Mouse (Mus musculus) C2C12 (cell line): Measurements from ENCODE around the gene Eif5a. TPM values are rescaled to one million over a fixed set of nuclear protein-coding genes. Genes with fewer than 3 reads are reported as not detected.

Experiments used
- H3K27me3 ChIP-seq: one replicate; pipeline ENCODE4 v1.6.1; 2011; ENCODE audit not compliant: control insufficient read depth, insufficient read depth, insufficient read length
- H3K36me3 ChIP-seq: one replicate; pipeline ENCODE4 v1.6.1; 2011; ENCODE audit not compliant: control insufficient read depth, insufficient read depth
- H3K4me3 ChIP-seq: one replicate; pipeline ENCODE4 v1.5.1; 2011; ENCODE audit warnings: mild to moderate bottlenecking, control low read depth; ENCODE audit not compliant: poor library complexity, insufficient read depth, severe bottlenecking
- H3K79me2 ChIP-seq: one replicate; pipeline ENCODE4 v1.6.1; 2011; ENCODE audit not compliant: control insufficient read depth, insufficient read depth
- H3K79me3 ChIP-seq: one replicate; pipeline ENCODE4 v1.6.1; 2011; ENCODE audit warnings: low read depth, control low read depth
- H3ac ChIP-seq: one replicate; pipeline ENCODE3; 2011; ENCODE audit warnings: low read depth; ENCODE audit not compliant: control insufficient read depth, insufficient read length
- CEBPB ChIP-seq: IDR thresholded peaks from one replicate; pipeline ENCODE4 v1.6.1; 2011; ENCODE audit warnings: low read depth, mild to moderate bottlenecking, control low read depth, moderate library complexity
- CTCF ChIP-seq: IDR thresholded peaks from one replicate; pipeline ENCODE4 v1.5.1; 2011; ENCODE audit not compliant: control insufficient read depth, insufficient read depth, insufficient read length
- FOSL1 ChIP-seq: IDR thresholded peaks from one replicate; pipeline ENCODE4 v1.8.0; 2011; ENCODE audit warnings: mild to moderate bottlenecking, low read length; ENCODE audit not compliant: poor library complexity, insufficient read depth, severe bottlenecking
- MAX ChIP-seq: IDR thresholded peaks from one replicate; pipeline ENCODE4 v1.6.1; 2011; ENCODE audit warnings: mild to moderate bottlenecking, control low read depth
- MYOD1 ChIP-seq: IDR thresholded peaks from one replicate; pipeline ENCODE4 v1.6.1; 2011; ENCODE audit warnings: low read depth; ENCODE audit not compliant: control insufficient read depth, insufficient read length
- MYOG ChIP-seq: IDR thresholded peaks from one replicate; pipeline ENCODE4 v1.6.1; 2011; ENCODE audit not compliant: control insufficient read depth, insufficient read length; ENCODE audit errors: extremely low read depth
- USF1 ChIP-seq: IDR thresholded peaks from one replicate; pipeline ENCODE4 v1.6.1; 2011; ENCODE audit warnings: low read depth, mild to moderate bottlenecking, control low read depth, moderate library complexity
- long read RNA-seq, 2 experiments: library from polyadenylated mRNA; unstranded; transcript quantifications; one replicate each; pipeline ENCODE4 v2.0.0; 2019 to 2020
- polyA plus RNA-seq: library from polyadenylated mRNA; unstranded; fragments of >200 nt; fragmentation: generic; extraction: Trizol; gene quantifications from one replicate; pipeline ENCODE4 v1.2.1, GENCODE M21; 2012; ENCODE audit warnings: missing spikeins

Eif5a gene
- 2,142 TPM for polyA plus RNA-seq
- long read RNA-seq, experiment 1, transcript Eif5a-209 (6 exons, 1,259 nt): minor isoform, 14 of 1,523 reads
- long read RNA-seq, experiment 1, transcript Eif5a-210 (6 exons, 1,343 nt): major isoform, 1,347 of 1,523 reads
- long read RNA-seq, experiment 1, transcript Eif5a-201 (7 exons, 1,437 nt): minor isoform, 19 of 1,523 reads
- long read RNA-seq, experiment 1, partial matches to known transcripts: 61 of 1,523 reads
- long read RNA-seq, experiment 1, other reads (novel, unspliced or antisense): 76 of 1,523 reads
- long read RNA-seq, experiment 2, transcript Eif5a-201 (7 exons, 1,437 nt): minor isoform, 36 of 3,101 reads
- long read RNA-seq, experiment 2, transcript Eif5a-207 (6 exons, 1,409 nt): minor isoform, 8 of 3,101 reads
- long read RNA-seq, experiment 2, transcript Eif5a-209 (6 exons, 1,259 nt): minor isoform, 9 of 3,101 reads
- long read RNA-seq, experiment 2, transcript Eif5a-210 (6 exons, 1,343 nt): major isoform, 2,999 of 3,101 reads
- long read RNA-seq, experiment 2, partial matches to known transcripts: 11 of 3,101 reads
- long read RNA-seq, experiment 2, other reads (novel, unspliced or antisense): 27 of 3,101 reads

DNA sequence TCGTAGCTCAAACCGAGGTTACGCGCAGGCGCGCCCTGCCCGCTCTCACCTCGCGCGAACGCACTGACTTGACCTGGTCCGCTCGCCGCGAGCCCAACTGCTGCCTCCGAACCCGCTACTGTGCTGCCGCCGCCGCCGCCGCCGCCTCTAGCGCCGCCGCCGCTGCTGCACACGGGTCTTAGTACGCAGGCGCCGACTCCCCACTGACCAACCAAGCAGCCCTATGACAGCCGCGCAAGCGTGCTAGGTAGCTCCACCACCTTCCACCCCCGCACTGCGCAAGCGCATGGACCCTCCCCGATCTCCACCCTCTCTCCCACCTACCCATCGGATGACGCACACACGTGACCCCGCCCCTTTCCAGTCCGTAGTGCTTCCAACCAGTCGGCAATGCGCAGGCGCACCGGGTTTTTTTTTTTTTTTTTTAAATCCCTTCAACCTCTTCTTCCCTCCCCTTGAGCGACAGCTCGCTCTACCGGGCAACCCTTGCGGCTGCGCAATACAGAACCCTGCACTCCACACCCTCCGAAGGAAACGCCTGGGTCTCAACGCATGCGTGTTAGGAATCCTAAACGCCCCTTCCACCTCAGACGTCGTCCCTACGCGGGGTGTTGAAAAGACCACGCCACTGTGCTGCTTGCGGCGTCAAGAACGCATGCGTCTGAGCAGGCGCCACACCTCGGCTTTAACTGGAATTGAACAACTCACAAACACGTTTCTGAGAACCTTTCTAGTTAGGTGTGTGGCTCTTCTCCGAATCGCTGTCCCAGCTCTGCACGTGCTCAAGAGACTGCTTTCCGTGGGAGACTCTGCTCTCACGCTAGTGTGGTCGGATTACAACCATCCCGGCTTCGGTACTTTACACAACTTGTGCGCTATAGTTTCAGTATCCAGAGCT, at the start of gene Eif5a:
Gene Eif5a (minus strand): TSS at position 845 of the 898 bp plus-strand sequence.
- Histone ChIP-seq H3K27me3 (no peaks in the 10 kb centered on the region), H3ac (peak within 1 kb of the TSS; percentile 98), H3K4me3 (peak within 1 kb of the TSS; percentile 100), H3K79me2 (peaks cover 54% of the 10 kb centered on the region), H3K36me3 (peaks cover 38% of the 10 kb centered on the region), H3K79me3 (peaks cover 42% of the 10 kb centered on the region)
- no peak for TF ChIP-seq MYOD1
- peak; percentile 49 for TF ChIP-seq CTCF
- no peak for TF ChIP-seq CEBPB
- TF ChIP-seq MAX: peak; percentile 99
- TF ChIP-seq MYOG: no peak
- TF ChIP-seq FOSL1: no peak
- TF ChIP-seq USF1: peak; percentile 93

GRCm38 (mm10) chr11:69970775-69971174, 49.0 kb upstream of the Eif5a start:
- no peak overlapping the region for H3ac ChIP-seq
- TF ChIP-seq FOSL1 (no peak), USF1 (no peak), CTCF (no peak), MYOD1 (no peak), MYOG (no peak), CEBPB (no peak)
- peaks cover 7% of the 10 kb centered on the region for H3K27me3 ChIP-seq
- no peak overlapping the region for H3K4me3 ChIP-seq
- H3K36me3 ChIP-seq: peaks cover 69% of the 10 kb centered on the region
- no peaks in the 10 kb centered on the region for H3K79me3 ChIP-seq
- H3K79me2 ChIP-seq: no peaks in the 10 kb centered on the region

GRCm38 (mm10) chr11:69970222-69970621, 48.5 kb upstream of the Eif5a start:
- TF ChIP-seq CEBPB: no peak
- no peak for TF ChIP-seq FOSL1
- no peak for TF ChIP-seq MAX
- no peaks in the 10 kb centered on the region for H3K79me2 ChIP-seq
- H3K4me3 ChIP-seq: no peak overlapping the region
- peaks cover 10% of the 10 kb centered on the region for H3K27me3 ChIP-seq
- H3K79me3 ChIP-seq: no peaks in the 10 kb centered on the region
- no peak overlapping the region for H3ac ChIP-seq
- peaks cover 65% of the 10 kb centered on the region for H3K36me3 ChIP-seq

- H3K4me3 ChIP-seq: no peak overlapping the region
- H3K79me3 ChIP-seq: no peaks in the 10 kb centered on the region
- peaks cover 17% of the 10 kb centered on the region for H3K27me3 ChIP-seq
- no peak for TF ChIP-seq MYOD1
- TF ChIP-seq USF1: no peak
- no peak for TF ChIP-seq MYOG
- H3ac ChIP-seq: no peak overlapping the region
- H3K36me3 ChIP-seq: peaks cover 50% of the 10 kb centered on the region
- H3K79me2 ChIP-seq: no peaks in the 10 kb centered on the region
These were observed 47.0 kb upstream of the Eif5a start for GRCm38 (mm10) chr11:69968793-69969192.

DNA sequence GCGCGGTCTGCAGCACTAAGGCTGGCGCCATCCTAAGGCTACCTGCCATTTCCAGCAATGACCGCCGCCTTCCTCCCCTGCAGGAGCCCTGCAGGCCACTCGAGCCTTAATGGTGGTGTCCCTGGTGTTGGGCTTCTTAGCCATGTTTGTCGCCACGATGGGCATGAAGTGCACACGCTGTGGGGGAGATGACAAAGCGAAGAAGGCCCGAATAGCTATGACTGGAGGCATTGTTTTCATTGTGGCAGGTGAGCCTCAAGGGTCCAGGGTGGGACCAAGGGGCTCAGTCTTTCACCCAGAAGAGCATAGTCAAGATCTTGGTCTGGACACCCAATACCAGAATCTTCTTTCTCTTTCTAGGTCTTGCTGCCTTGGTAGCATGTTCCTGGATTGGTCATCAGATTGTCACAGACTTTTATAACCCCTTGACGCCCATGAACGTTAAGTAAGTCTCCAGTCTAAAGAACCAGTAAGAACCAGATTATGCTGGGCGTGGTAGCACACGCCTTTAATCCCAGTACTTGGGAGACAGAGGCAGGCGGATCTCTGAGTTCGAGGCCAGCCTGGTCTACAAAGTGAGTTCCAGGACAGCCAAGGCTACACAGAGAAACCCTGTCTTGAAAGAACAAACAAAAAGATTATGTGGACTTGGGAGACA, 45.2 kb upstream of the Eif5a start:
- Histone ChIP-seq H3K79me2 (no peaks in the 10 kb centered on the region), H3K79me3 (no peaks in the 10 kb centered on the region), H3K27me3 (peaks cover 24% of the 10 kb centered on the region), H3K36me3 (peaks cover 32% of the 10 kb centered on the region), H3K4me3 (no peak overlapping the region), H3ac (no peak overlapping the region)
- TF ChIP-seq MYOD1 (no peak), CTCF (no peak), CEBPB (no peak), MAX (no peak), MYOG (no peak), USF1 (no peak), FOSL1 (no peak)
